Mouse (Mus musculus): ENCODE results near the gene Bnc2. TPM values are rescaled to one million over a fixed set of nuclear protein-coding genes. Genes with fewer than 3 reads are reported as not detected.

The Bnc2 gene
- polyA plus RNA-seq, 1 experiment, result 15.2 TPM

DNA sequence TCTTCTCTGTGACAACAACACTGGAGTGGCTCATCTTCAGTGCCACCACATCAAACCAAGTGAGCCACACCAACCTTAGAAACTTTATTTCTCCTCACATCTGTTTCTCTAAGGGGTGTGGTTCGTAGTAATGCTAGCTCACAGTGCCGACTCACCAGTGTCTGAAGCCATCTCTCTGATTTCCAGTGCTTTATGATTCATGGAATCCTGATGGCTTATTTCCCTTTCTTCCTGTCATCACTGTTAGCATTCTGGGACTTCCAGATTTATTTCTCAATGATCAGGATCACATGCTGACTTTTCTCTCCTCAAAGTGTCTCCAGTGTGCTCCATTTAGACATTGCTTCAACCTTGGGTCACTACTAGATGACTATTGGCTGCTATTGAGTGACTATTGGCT lies 443.8 kb downstream of the Bnc2 start:
- TF ChIP-seq POLR2A (IDR thresholded peaks at IDR 0.05; ENCODE audit: borderline replicate concordance, extremely low read depth, insufficient read depth, insufficient read length, poor library complexity, severe bottlenecking) (no peak), CTCF (IDR thresholded peaks at IDR 0.05; ENCODE audit: borderline replicate concordance, extremely low read depth, insufficient read depth, insufficient read length) (no peak)
- no peak for DNase-seq (ENCODE audit: low read depth)

DNA sequence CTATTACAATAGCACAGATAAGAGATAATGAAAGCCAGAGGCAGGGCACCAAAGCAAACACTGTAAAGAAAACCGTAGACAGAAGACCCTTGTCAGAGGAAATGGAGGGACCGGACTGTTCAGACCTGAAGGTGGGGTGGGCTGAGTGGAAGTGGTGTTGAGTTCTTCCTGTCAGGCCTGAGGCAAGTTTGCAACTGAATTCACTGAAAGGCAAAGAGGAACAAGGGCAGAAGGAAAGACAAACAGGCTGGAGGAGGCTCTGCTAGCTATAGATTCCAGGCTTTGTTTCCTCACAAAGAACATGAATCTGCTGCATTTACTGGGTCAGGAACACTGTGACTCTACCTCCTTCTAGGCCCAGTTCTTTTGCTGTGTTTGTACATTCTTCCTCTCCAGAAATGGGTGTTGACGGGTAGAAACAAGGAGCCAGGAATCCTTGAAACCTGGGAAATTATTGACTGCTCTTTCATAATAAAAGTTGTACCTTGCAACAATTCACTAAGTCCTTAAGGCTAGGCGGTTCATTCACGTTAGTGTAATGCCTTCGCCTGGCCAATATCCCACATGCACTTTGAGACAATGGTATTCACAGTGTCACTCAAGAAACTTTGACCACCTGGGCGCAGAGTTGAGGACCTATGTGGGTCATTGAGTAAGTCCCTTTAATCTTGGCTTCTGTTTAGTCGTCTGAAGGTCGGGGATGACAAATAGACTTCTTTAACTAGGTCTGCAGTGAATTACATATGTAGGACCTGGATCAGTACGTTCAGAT lies 445.7 kb downstream of the Bnc2 start:
- no peak for TF ChIP-seq POLR2A (IDR thresholded peaks at IDR 0.05; ENCODE audit: borderline replicate concordance, extremely low read depth, insufficient read depth, insufficient read length, poor library complexity, severe bottlenecking)
- no peak for TF ChIP-seq CTCF (IDR thresholded peaks at IDR 0.05; ENCODE audit: borderline replicate concordance, extremely low read depth, insufficient read depth, insufficient read length)
- DNase-seq (ENCODE audit: low read depth), result no peak

DNA sequence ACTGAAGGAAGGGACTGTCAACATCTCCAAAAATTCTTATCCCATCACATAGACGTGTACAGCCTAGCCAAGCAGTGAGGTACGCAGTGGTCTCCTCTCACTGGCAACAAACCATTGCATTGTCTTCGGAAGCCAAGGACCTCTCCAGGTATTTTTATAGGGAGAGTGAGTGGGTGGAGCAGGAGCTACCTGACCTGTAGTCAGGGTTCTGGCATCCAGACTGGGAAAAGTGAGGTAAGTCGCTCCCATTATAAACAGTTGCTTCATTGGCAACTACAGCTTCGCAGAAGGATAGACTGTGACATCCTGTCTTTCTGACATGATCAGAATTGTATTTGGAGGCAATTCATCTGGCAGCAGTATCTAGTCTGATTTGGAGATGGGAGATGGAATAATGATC lies 446.5 kb downstream of the Bnc2 start:
- DNase-seq (ENCODE audit: low read depth), result no peak
- TF ChIP-seq CTCF (IDR thresholded peaks at IDR 0.05; ENCODE audit: borderline replicate concordance, extremely low read depth, insufficient read depth, insufficient read length) (no peak), POLR2A (IDR thresholded peaks at IDR 0.05; ENCODE audit: borderline replicate concordance, extremely low read depth, insufficient read depth, insufficient read length, poor library complexity, severe bottlenecking) (no peak)

Other genes starting within 250 kb of the Bnc2 start
- 9.7 and 11.3 TPM in 2 replicates for gene Cntln, start 209.0 kb upstream of the Bnc2 start, polyA plus RNA-seq (2012; rRNA removed)

All from brain, embryonic 14.5 days (tissue).